Mouse (Mus musculus) MEL (cell line): ENCODE measurements around the gene Mmp11. TPM values are rescaled to one million over a fixed set of nuclear protein-coding genes. Genes with fewer than 3 reads are reported as not detected.

Experiments
- DNase-seq: peaks from one replicate; pipeline ENCODE4 v3.0.0; 2011; ENCODE audit warnings: low read depth, low spot score
- H3K27ac ChIP-seq: 2 replicates; pipeline ENCODE4 v1.5.1; 2012; ENCODE audit warnings: low read depth, mild to moderate bottlenecking, control low read depth, low read length, moderate library complexity; ENCODE audit not compliant: control insufficient read depth
- H3K27me3 ChIP-seq, 2 experiments: fragments of 150-350 bp in 1 of 2; sonication (generic) in 1 of 2; 2 replicates each; pipeline ENCODE4 v1.6.1; 2012; ENCODE audit warnings: low read length in 2 of 2, mild to moderate bottlenecking in 2 of 2, improper control_type of control experiment in 1 of 2, moderate library complexity in 1 of 2; ENCODE audit not compliant: insufficient read depth in 2 of 2, control insufficient read depth in 1 of 2
- H3K36me3 ChIP-seq, 2 experiments: 2 replicates each; pipeline ENCODE4 v1.6.1; 2012 to 2014; ENCODE audit warnings: low read length in 2 of 2, improper control_type of control experiment in 1 of 2, inconsistent platforms in 1 of 2, mild to moderate bottlenecking in 1 of 2; ENCODE audit not compliant: insufficient read depth in 2 of 2, control insufficient read depth in 1 of 2
- H3K4me1 ChIP-seq, 2 experiments: fragments of 150-350 bp in 1 of 2; sonication (generic) in 1 of 2; 2 replicates each; pipeline ENCODE4 v1.6.1; 2012; ENCODE audit warnings: low read length in 2 of 2, improper control_type of control experiment in 1 of 2, mild to moderate bottlenecking in 1 of 2; ENCODE audit not compliant: insufficient read depth in 2 of 2, control insufficient read depth in 1 of 2
- H3K4me3 ChIP-seq, 2 experiments: fragments of 150-350 bp in 1 of 2; sonication (generic) in 1 of 2; 2 replicates each; pipeline ENCODE4 v1.5.1; 2012; ENCODE audit warnings: low read depth in 2 of 2, low read length in 2 of 2, mild to moderate bottlenecking in 2 of 2, moderate library complexity in 2 of 2, control low read depth in 1 of 2, improper control_type of control experiment in 1 of 2; ENCODE audit not compliant: control insufficient read depth in 1 of 2, insufficient read depth in 1 of 2
- H3K79me2 ChIP-seq: 2 replicates; pipeline ENCODE4 v1.6.1; 2012; ENCODE audit warnings: mild to moderate bottlenecking, low read length, moderate library complexity; ENCODE audit not compliant: control insufficient read depth, poor library complexity, insufficient read depth
- H3K9ac ChIP-seq: 2 replicates; pipeline ENCODE4 v1.6.1; 2012; ENCODE audit warnings: low read depth, mild to moderate bottlenecking, control low read depth, low read length, moderate library complexity; ENCODE audit not compliant: control insufficient read depth, poor library complexity, severe bottlenecking
- H3K9me3 ChIP-seq: fragments of 150-350 bp; sonication (generic); replicated peaks from 2 replicates; pipeline ENCODE4 v1.6.1; 2012; ENCODE audit warnings: mild to moderate bottlenecking, low read length, improper control_type of control experiment, moderate library complexity; ENCODE audit not compliant: insufficient read depth
- CHD2 ChIP-seq: IDR thresholded peaks from 2 replicates; pipeline ENCODE4 v1.6.1; 2011; ENCODE audit warnings: low read length, improper control_type of control experiment
- E2F4 ChIP-seq: IDR thresholded peaks from 2 replicates; pipeline ENCODE4 v1.6.1; 2011; ENCODE audit warnings: low read depth, low read length, improper control_type of control experiment, borderline replicate concordance
- ELF1 ChIP-seq: IDR thresholded peaks from 2 replicates; pipeline ENCODE4 v1.6.1; 2014; ENCODE audit warnings: low read depth, mild to moderate bottlenecking, inconsistent platforms, low read length, improper control_type of control experiment, moderate library complexity
- GABPA ChIP-seq: IDR thresholded peaks from 2 replicates; pipeline ENCODE4 v1.6.1; 2012; ENCODE audit warnings: low read depth, mild to moderate bottlenecking, inconsistent platforms, low read length, improper control_type of control experiment, moderate library complexity
- GATA1 ChIP-seq: IDR thresholded peaks from 2 replicates; pipeline ENCODE4 v1.6.1; 2011; ENCODE audit warnings: low read depth, low read length, improper control_type of control experiment
- KAT2A ChIP-seq: conservative IDR thresholded peaks from 2 replicates; pipeline ENCODE4 v1.6.1; 2012; ENCODE audit warnings: low read depth, low read length, improper control_type of control experiment, inconsistent platforms
- MAFK ChIP-seq: IDR thresholded peaks from 2 replicates; pipeline ENCODE4 v1.6.1; 2011; ENCODE audit warnings: low read depth, mild to moderate bottlenecking, low read length, improper control_type of control experiment, borderline replicate concordance
- MEF2A ChIP-seq: IDR thresholded peaks from 2 replicates; pipeline ENCODE4 v1.6.1; 2014; ENCODE audit warnings: low read depth, mild to moderate bottlenecking, inconsistent platforms, low read length, improper control_type of control experiment; ENCODE audit not compliant: poor library complexity, insufficient replicate concordance, severe bottlenecking; ENCODE audit errors: extremely low read depth
- MXI1 ChIP-seq: IDR thresholded peaks from 2 replicates; pipeline ENCODE4 v1.6.1; 2011; ENCODE audit warnings: mild to moderate bottlenecking, low read depth, low read length, improper control_type of control experiment
- MYB ChIP-seq: IDR thresholded peaks from 2 replicates; pipeline ENCODE4 v1.6.1; 2011; ENCODE audit warnings: mild to moderate bottlenecking, low read depth, low read length, improper control_type of control experiment
- MYC ChIP-seq: IDR thresholded peaks from 2 replicates; pipeline ENCODE4 v1.6.1; 2011; ENCODE audit warnings: low read depth, mild to moderate bottlenecking, low read length, improper control_type of control experiment, moderate library complexity
- POLR2A ChIP-seq, 2 experiments: IDR thresholded peaks; 2 replicates each; pipeline ENCODE4 v1.6.1; 2011 to 2012; ENCODE audit warnings: low read length in 2 of 2, mild to moderate bottlenecking in 2 of 2, control low read depth in 1 of 2, improper control_type of control experiment in 1 of 2, low read depth in 1 of 2, moderate library complexity in 1 of 2; ENCODE audit not compliant: control insufficient read depth in 1 of 2, insufficient read depth in 1 of 2, poor library complexity in 1 of 2
- POLR2AphosphoS2 ChIP-seq: IDR thresholded peaks from 2 replicates; pipeline ENCODE4 v1.6.1; 2011; ENCODE audit warnings: low read length, improper control_type of control experiment
- RAD21 ChIP-seq: IDR thresholded peaks from 2 replicates; pipeline ENCODE4 v1.6.1; 2011; ENCODE audit warnings: mild to moderate bottlenecking, low read depth, low read length, improper control_type of control experiment
- RCOR1 ChIP-seq: IDR thresholded peaks from 2 replicates; pipeline ENCODE4 v1.6.1; 2012; ENCODE audit warnings: low read depth, mild to moderate bottlenecking, inconsistent platforms, low read length, improper control_type of control experiment
- UBTF ChIP-seq: IDR thresholded peaks from 2 replicates; pipeline ENCODE4 v1.6.1; 2012; ENCODE audit warnings: low read depth, mild to moderate bottlenecking, inconsistent platforms, low read length, improper control_type of control experiment, moderate library complexity, borderline replicate concordance; ENCODE audit not compliant: insufficient read depth
- USF1 ChIP-seq: IDR thresholded peaks from 2 replicates; pipeline ENCODE4 v1.6.1; 2014; ENCODE audit warnings: low read depth, mild to moderate bottlenecking, inconsistent platforms, low read length, improper control_type of control experiment, moderate library complexity
- ZC3H11A ChIP-seq: IDR thresholded peaks from 2 replicates; pipeline ENCODE4 v1.6.1; 2012; ENCODE audit warnings: low read depth, mild to moderate bottlenecking, inconsistent platforms, low read length, improper control_type of control experiment
- ZKSCAN1 ChIP-seq: IDR thresholded peaks from 2 replicates; pipeline ENCODE4 v1.6.1; 2012; ENCODE audit warnings: low read depth, mild to moderate bottlenecking, inconsistent platforms, low read length, improper control_type of control experiment, moderate library complexity
- polyA plus RNA-seq, 2 experiments: library from polyadenylated mRNA; stranded (reverse) in 1 of 2; unstranded in 1 of 2; fragments of >175 nt in 1 of 2; fragments of >200 nt in 1 of 2; gene quantifications; 2 replicates each; pipeline versions ENCODE4 v1.2.1 to v1.2.4; 2012; ENCODE audit warnings: low replicate concordance in 2 of 2, low read depth in 1 of 2; ENCODE audit not compliant: insufficient read length in 2 of 2, insufficient read depth in 1 of 2, missing spikeins in 1 of 2
- total RNA-seq: library from RNA; depleted of rRNA; stranded (reverse); fragments of 300-350 nt; gene quantifications from 2 replicates; pipeline ENCODE4 v1.2.3, GENCODE M21; 2012

Mmp11 gene
- total and polyA plus RNA-seq, 3 experiments: 1.3 to 5.9 TPM; not detected in 1

DNA sequence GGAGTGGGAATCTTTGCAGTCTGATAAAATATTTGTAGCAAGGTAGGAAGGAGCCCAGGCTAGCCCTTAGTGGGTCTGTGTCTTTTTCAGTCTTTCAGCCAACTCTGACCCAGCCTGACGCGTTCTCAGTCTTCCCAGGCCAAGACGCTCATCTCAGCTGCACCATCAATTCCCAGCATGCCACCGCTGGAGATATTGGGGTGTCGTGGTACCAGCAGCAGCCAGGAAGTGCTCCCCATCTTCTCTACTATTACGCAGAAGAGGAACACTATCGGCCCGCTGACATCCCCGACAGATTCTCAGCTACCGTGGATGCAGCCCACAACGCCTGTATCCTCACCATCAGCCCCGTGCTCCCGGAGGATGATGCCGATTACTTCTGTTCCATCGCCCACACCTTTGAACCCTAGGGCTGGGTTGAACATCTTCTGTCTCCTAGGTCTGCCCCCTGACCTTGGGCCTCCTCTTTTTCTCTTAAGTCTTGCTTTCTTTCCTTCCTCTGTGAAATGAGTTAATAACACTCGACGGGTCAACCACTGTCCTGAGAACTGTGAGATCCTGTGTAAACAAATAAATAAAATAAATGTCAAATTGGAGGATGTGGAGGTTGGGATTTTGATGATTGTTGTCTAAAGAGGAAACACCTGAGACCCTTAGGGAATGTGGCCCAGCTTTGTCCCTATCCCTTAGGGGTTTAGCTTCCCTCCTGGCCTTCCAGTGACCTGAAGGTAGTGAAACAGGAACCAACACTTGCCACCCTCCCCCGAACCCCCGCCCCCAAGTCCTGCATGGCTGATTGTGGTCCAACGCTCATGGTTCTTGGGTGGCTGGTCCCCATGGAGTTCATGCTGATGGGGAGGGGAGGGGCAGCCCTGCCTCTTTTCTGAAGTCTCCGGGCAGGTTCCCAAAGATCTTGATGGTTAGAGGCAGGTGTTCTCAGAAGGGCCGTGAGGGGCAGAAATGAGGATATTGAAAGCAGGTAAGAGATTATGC, 13.1 kb upstream of the Mmp11 start:
- no peak for TF ChIP-seq ELF1
- TF ChIP-seq GABPA: no peak
- TF ChIP-seq MXI1: no peak
- no peak for TF ChIP-seq MEF2A
- TF ChIP-seq KAT2A: no peak
- no peak for TF ChIP-seq POLR2A (IDR thresholded peaks at IDR 0.05; ENCODE audit: control insufficient read depth in 1 of 2, insufficient read depth in 1 of 2, low read depth in 1 of 2, low read length in 2 of 2, poor library complexity in 1 of 2)
- TF ChIP-seq MYC: no peak
- no peak for TF ChIP-seq POLR2AphosphoS2
- TF ChIP-seq GATA1: no peak
- TF ChIP-seq, all 39 proteins: peak for 0
- Histone ChIP-seq H3K36me3 (peaks cover 0 to 2% of the 10 kb centered on the region in 2 experiments; a peak in 2 of 4 replicates), H3K27me3 (peaks cover 0 to 9% of the 10 kb centered on the region in 2 experiments; a peak in 3 of 4 replicates), H3K4me3 (no peak overlapping the region), H3K27ac (no peak overlapping the region), H3K4me1 (no peaks in the 10 kb centered on the region; a peak in 1 of 4 replicates), H3K79me2 (no peaks in the 10 kb centered on the region), H3K9ac (no peak overlapping the region), H3K9me3 (no peaks in the 10 kb centered on the region)
- no peak for DNase-seq

DNA sequence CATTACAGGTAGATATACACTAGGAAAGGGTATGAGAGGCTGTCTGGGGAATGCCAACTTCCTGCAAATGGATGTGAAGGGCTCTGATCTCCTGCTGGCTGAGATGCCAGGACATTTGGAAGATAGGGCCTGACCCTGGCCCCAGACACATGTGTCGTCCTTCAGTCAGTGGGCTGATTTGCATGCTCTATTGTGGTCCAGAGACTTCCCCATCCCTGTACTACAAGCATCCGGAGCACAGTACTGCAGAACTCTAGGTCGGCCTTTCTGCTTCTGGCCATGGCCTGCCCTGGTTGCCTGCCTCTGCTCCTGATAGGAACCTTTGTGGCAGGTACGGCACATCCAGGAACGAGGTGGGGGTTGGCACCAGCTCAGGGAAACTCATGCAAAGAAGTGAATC, 11.8 kb upstream of the Mmp11 start:
- H3K36me3 ChIP-seq: peaks cover 0 to 2% of the 10 kb centered on the region in 2 experiments; a peak in 2 of 4 replicates

DNA sequence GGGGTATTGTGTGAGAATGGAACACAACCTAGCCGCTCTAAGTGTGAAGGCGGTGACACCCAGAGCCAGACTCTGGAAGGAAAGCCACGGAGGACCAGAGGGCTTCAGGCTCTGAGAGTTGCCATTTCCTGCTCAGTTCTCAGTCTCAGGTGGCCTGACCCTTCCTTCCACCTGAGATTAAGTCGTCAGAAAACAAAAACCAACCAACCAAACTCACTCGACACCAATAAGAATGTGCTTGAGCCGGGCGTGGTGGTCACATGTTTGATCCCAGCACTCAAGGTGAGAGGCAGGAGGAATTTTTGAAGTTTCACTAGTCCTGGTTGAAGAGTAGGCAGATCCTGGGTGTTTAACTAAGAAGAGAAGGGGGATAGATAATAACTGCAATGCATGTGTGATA, 9.6 kb upstream of the Mmp11 start:
- peaks cover 0 to 20% of the 10 kb centered on the region in 2 experiments; a peak in 3 of 4 replicates for H3K4me1 ChIP-seq
- no peak for DNase-seq
- H3K36me3 ChIP-seq: peaks cover 0 to 11% of the 10 kb centered on the region in 2 experiments; a peak in 2 of 4 replicates
- no peaks in the 10 kb centered on the region; a peak in 1 of 4 replicates for H3K27me3 ChIP-seq
- no peak overlapping the region for H3K4me3 ChIP-seq
- TF ChIP-seq UBTF: no peak
- no peak for TF ChIP-seq RAD21
- no peak for TF ChIP-seq E2F4
- TF ChIP-seq MYB: no peak
- TF ChIP-seq MAFK: no peak
- TF ChIP-seq CHD2: no peak
- TF ChIP-seq USF1: no peak
- no peaks in the 10 kb centered on the region for H3K9me3 ChIP-seq
- no peak overlapping the region for H3K27ac ChIP-seq
- no peaks in the 10 kb centered on the region for H3K79me2 ChIP-seq
- no peak overlapping the region for H3K9ac ChIP-seq

More for the DNA sequence above, 11.8 kb upstream of the Mmp11 start:
- no peak overlapping the region for H3K9ac ChIP-seq
- DNase-seq: no peak
- no peak overlapping the region for H3K27ac ChIP-seq
- H3K4me1 ChIP-seq: peaks cover 0 to 5% of the 10 kb centered on the region in 2 experiments; a peak in 3 of 4 replicates
- peaks cover 0 to 4% of the 10 kb centered on the region in 2 experiments; a peak in 1 of 4 replicates for H3K27me3 ChIP-seq
- H3K79me2 ChIP-seq: no peaks in the 10 kb centered on the region
- TF ChIP-seq GABPA: no peak
- TF ChIP-seq ZC3H11A: no peak
- no peak for TF ChIP-seq ZKSCAN1
- TF ChIP-seq MYB: no peak
- TF ChIP-seq RCOR1: no peak
- TF ChIP-seq RAD21: no peak
- TF ChIP-seq POLR2AphosphoS2: no peak
- TF ChIP-seq GATA1: no peak
- H3K9me3 ChIP-seq: no peaks in the 10 kb centered on the region
- no peak overlapping the region for H3K4me3 ChIP-seq
